18 mouse cellular contexts compared by ENCODE assay signal in the genomic region with DNA sequence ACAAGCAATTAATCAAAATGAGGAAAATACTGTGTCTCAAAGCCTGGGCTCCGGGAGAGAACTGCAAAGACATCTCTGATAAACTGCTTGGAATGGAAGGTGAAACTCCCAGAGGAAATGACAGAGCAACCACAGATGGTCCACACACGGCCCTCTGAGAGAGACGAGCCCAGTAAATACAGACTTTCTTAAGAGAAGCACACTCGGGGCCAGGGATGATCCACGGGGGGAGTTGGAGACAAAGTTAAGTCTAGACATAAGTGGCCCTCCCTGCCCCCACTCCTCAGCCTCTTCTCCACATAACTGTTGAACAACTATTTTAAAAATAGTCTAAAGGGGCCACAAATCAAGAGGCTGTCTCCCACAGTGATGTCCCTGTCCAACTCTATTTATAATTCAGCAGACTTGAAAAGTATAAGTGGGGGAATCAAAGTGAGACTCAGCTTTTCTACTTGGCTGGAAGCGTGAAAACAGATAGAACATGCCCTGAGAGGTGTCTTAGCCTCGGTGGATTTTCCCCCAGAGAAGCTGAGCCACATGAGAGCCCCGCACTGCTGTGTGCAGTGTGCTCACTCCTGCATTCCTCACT. TPM values are rescaled to one million over a fixed set of nuclear protein-coding genes. Genes with fewer than 3 reads are reported as not detected.
DNase-seq lines count a peak whose midpoint lies in the region; ATAC-seq and TF ChIP-seq lines count a peak whose summit lies in the region.
"Had no signal": no experiment of that assay in that cellular context is flagged by ENCODE, and none has a peak within 500 bp of the region (broad histone marks: within the 10 kb centered on the region; RNA-seq: fewer than 3 reads in every experiment).

No protein-coding gene starts in this region.

- H3K4me2 ChIP-seq in kidney, postnatal 0 days (ENCODE audit: low read length), result no peak overlapping the region
- H3K4me2 ChIP-seq in stomach, embryonic 14.5 days (replicated peaks; ENCODE audit: low read depth, low read length), result no peak overlapping the region
- no peak overlapping the region for H3K4me2 ChIP-seq in stomach, postnatal 0 days (replicated peaks; ENCODE audit: low read depth)
- no peak overlapping the region for H3K4me2 ChIP-seq in stomach, embryonic 15.5 days

- WGBS in heart, embryonic 10.5 days, result 26% methylated on average over 8 of the region's 8 CpGs
- WGBS in kidney, postnatal 0 days, result 20% methylated on average over 8 of the region's 8 CpGs
- WGBS in stomach, embryonic 14.5 days, result 32% methylated on average over 8 of the region's 8 CpGs
- WGBS in stomach, postnatal 0 days, result 30% methylated on average over 8 of the region's 8 CpGs
- WGBS in stomach, embryonic 15.5 days, result 31% methylated on average over 8 of the region's 8 CpGs

- H3K27ac ChIP-seq in heart, embryonic 10.5 days, result peak overlapping the region; percentile 50
- 0 out of 2 replicates have a peak overlapping the region, but pooled peaks have one; percentile 31 for H3K27ac ChIP-seq in kidney, postnatal 0 days
- H3K27ac ChIP-seq in stomach, embryonic 14.5 days (ENCODE audit: low read length), result no peak overlapping the region
- no peak overlapping the region for H3K27ac ChIP-seq in stomach, postnatal 0 days (replicated peaks)
- peak overlapping the region; percentile 35; the same call in 1 of the 2 replicates for H3K27ac ChIP-seq in stomach, embryonic 15.5 days

- H3K9ac ChIP-seq in kidney, postnatal 0 days (ENCODE audit: low read depth, low read length), result no peak overlapping the region
- no peak overlapping the region for H3K9ac ChIP-seq in stomach, embryonic 14.5 days (replicated peaks; ENCODE audit: low read depth, low read length)
- H3K9ac ChIP-seq in stomach, postnatal 0 days (ENCODE audit: low read length), result no peak overlapping the region
- no peak overlapping the region for H3K9ac ChIP-seq in stomach, embryonic 15.5 days
- H3K9ac ChIP-seq: forebrain, postnatal 0 days had no signal

- no peaks in the 10 kb centered on the region for H3K9me3 ChIP-seq in heart, embryonic 10.5 days
- H3K9me3 ChIP-seq in kidney, postnatal 0 days (replicated peaks; ENCODE audit: low read length), result no peaks in the 10 kb centered on the region
- H3K9me3 ChIP-seq in stomach, embryonic 14.5 days (ENCODE audit: control insufficient read depth, low read depth, low read length), result no peaks in the 10 kb centered on the region
- H3K9me3 ChIP-seq in stomach, postnatal 0 days (ENCODE audit: control insufficient read depth, low read length), result no peaks in the 10 kb centered on the region
- no peaks in the 10 kb centered on the region for H3K9me3 ChIP-seq in stomach, embryonic 15.5 days

- peaks cover 52% of the 10 kb centered on the region for H3K4me1 ChIP-seq in heart, embryonic 10.5 days
- 0 out of 2 replicates have a peak, but pooled peaks cover 8% of the 10 kb centered on the region for H3K4me1 ChIP-seq in kidney, postnatal 0 days (replicated peaks; ENCODE audit: insufficient read depth, low read length)
- no peaks in the 10 kb centered on the region for H3K4me1 ChIP-seq in stomach, embryonic 14.5 days (ENCODE audit: control insufficient read depth, insufficient read depth, low read length)
- no peaks in the 10 kb centered on the region for H3K4me1 ChIP-seq in stomach, postnatal 0 days (replicated peaks; ENCODE audit: control insufficient read depth, insufficient read depth)
- peaks cover 12% of the 10 kb centered on the region; the same call in 1 of the 2 replicates for H3K4me1 ChIP-seq in stomach, embryonic 15.5 days

- H3K27me3 ChIP-seq in heart, embryonic 10.5 days (ENCODE audit: insufficient read depth, poor library complexity, severe bottlenecking), result no peaks in the 10 kb centered on the region
- H3K27me3 ChIP-seq in kidney, postnatal 0 days (ENCODE audit: insufficient read depth, low read length), result no peaks in the 10 kb centered on the region
- no peaks in the 10 kb centered on the region for H3K27me3 ChIP-seq in stomach, embryonic 14.5 days (ENCODE audit: control insufficient read depth, insufficient read depth, low read length)
- H3K27me3 ChIP-seq in stomach, postnatal 0 days (ENCODE audit: control insufficient read depth, insufficient read depth, low read length), result no peaks in the 10 kb centered on the region
- no peaks in the 10 kb centered on the region for H3K27me3 ChIP-seq in stomach, embryonic 15.5 days (replicated peaks)

- TF ChIP-seq EP300 in stomach, postnatal 0 days (optimal IDR thresholded peaks at IDR 0.05), result no peak

- no peak for DNase-seq in heart, embryonic 10.5 days (ENCODE audit: low spot score)
- DNase-seq in heart, adult 9 months (ENCODE audit: low spot score in 2 of 2), result no peak
- DNase-seq in kidney, postnatal 0 days (ENCODE audit: low spot score), result peak; percentile 34
- DNase-seq in kidney, adult 9 months, result no peak
- DNase-seq in stomach, postnatal 0 days (ENCODE audit: low spot score), result no peak
- no peak for DNase-seq in layer of hippocampus, postnatal 10 days (ENCODE audit: low spot score in 2 of 2)
- DNase-seq: adrenal gland, adult 2 months; cerebellum, adult 9-11 months; gastrocnemius, postnatal 25 days; liver; lung, postnatal 10 days; spleen, adult 18-20 months had no signal

- ATAC-seq in kidney, postnatal 0 days (replicated peaks; ENCODE audit: low FRiP score, low read depth), result no peak
- peak; percentile 28; the same call in 1 of the 2 replicates for ATAC-seq in stomach, embryonic 14.5 days (ENCODE audit: insufficient number of reproducible peaks, insufficient read depth, low FRiP score, low read depth)
- ATAC-seq in stomach, postnatal 0 days (ENCODE audit: low FRiP score, low TSS enrichment), result no peak
- ATAC-seq in stomach, embryonic 15.5 days (ENCODE audit: insufficient read depth, low FRiP score, low read depth), result peak; percentile 47; the same call in 1 of the 2 replicates
- ATAC-seq: hindbrain, embryonic 16.5 days had no signal

- TF ChIP-seq CTCF in kidney, postnatal 0 days (IDR thresholded peaks at IDR 0.05; ENCODE audit: low read depth), result no peak
- TF ChIP-seq CTCF in stomach, postnatal 0 days (IDR thresholded peaks at IDR 0.05; ENCODE audit: low read depth), result no peak

- H3K36me3 ChIP-seq in heart, embryonic 10.5 days, result peaks cover 30% of the 10 kb centered on the region
- H3K36me3 ChIP-seq in kidney, postnatal 0 days (ENCODE audit: insufficient read depth, low read length), result 0 out of 2 replicates have a peak, but pooled peaks cover 3% of the 10 kb centered on the region
- no peaks in the 10 kb centered on the region for H3K36me3 ChIP-seq in stomach, embryonic 14.5 days (ENCODE audit: control insufficient read depth, insufficient read depth, low read length)
- no peaks in the 10 kb centered on the region for H3K36me3 ChIP-seq in stomach, postnatal 0 days (ENCODE audit: control insufficient read depth, insufficient read depth, low read length)
- no peaks in the 10 kb centered on the region for H3K36me3 ChIP-seq in stomach, embryonic 15.5 days

- H3K4me3 ChIP-seq in heart, embryonic 10.5 days, result peak overlapping the region; percentile 24; the same call in 1 of the 2 replicates
- H3K4me3 ChIP-seq in kidney, postnatal 0 days (replicated peaks; ENCODE audit: low read depth, low read length), result no peak overlapping the region
- no peak overlapping the region for H3K4me3 ChIP-seq in stomach, embryonic 14.5 days (ENCODE audit: low read depth, low read length)
- H3K4me3 ChIP-seq in stomach, postnatal 0 days (ENCODE audit: low read depth, low read length), result no peak overlapping the region
- no peak overlapping the region for H3K4me3 ChIP-seq in stomach, embryonic 15.5 days (replicated peaks)
- H3K4me3 ChIP-seq: erythroblast, embryonic 14.5 days had no signal

RNA-seq across cellular contexts. Expression of a gene that starts 39.0 kb away (rescaled TPM):
- 36.7 and 48.1 TPM in 2 replicates for polyA plus RNA-seq in heart, embryonic 10.5 days (2016; fragmentation: Nextera tagmentation; extraction: Ambion mirVana)
- polyA plus RNA-seq in kidney, postnatal 0 days (2015; fragmentation: Nextera tagmentation; extraction: Ambion mirVana), result 19.6 and 21.9 TPM in 2 replicates
- polyA plus RNA-seq in stomach, embryonic 14.5 days (2014; fragmentation: Nextera tagmentation; extraction: Ambion mirVana), result 26.5 and 27.6 TPM in 2 replicates
- polyA plus RNA-seq in stomach, postnatal 0 days (2015; fragmentation: Nextera tagmentation; extraction: Ambion mirVana), result 6.1 and 6.5 TPM in 2 replicates
- polyA plus RNA-seq in stomach, embryonic 15.5 days (2015; fragmentation: Nextera tagmentation; extraction: Ambion mirVana), result 23.0 and 27.2 TPM in 2 replicates
- total RNA-seq in layer of hippocampus, postnatal 10 days (2021), result 10 to 100 TPM; 26.9 to 30.2 TPM
- total RNA-seq: monocyte, adult 5-6 weeks had no signal

Comparison
In these comparisons a context has a peak if more than half of its experiments do, and no peak if none do; other contexts are left out.
1. H3K27ac ChIP-seq: peak in heart, embryonic 10.5 days (single experiment), kidney, postnatal 0 days (single experiment) and stomach, embryonic 15.5 days (single experiment); none in stomach, embryonic 14.5 days (single experiment) and stomach, postnatal 0 days (single experiment).
2. ATAC-seq: peak in stomach, embryonic 14.5 days (single experiment) and stomach, embryonic 15.5 days (single experiment); none in kidney, postnatal 0 days (single experiment) and stomach, postnatal 0 days (single experiment).